Mouse (Mus musculus) olfactory bulb, adult 2 months (tissue): Measurements from ENCODE around the gene Tbr1.

Experiments used
- CTCF ChIP-seq: fragments of 200-500 bp; IDR thresholded peaks from 2 replicates; pipeline ENCODE4 v1.5.1; 2012; ENCODE audit warnings: low read depth, mild to moderate bottlenecking, low read length, moderate library complexity; ENCODE audit not compliant: insufficient read depth
- POLR2A ChIP-seq: fragments of 200-500 bp; IDR thresholded peaks from 2 replicates; pipeline ENCODE4 v1.6.1; 2012; ENCODE audit warnings: mild to moderate bottlenecking, low read depth, low read length, moderate library complexity; ENCODE audit not compliant: insufficient read depth

DNA sequence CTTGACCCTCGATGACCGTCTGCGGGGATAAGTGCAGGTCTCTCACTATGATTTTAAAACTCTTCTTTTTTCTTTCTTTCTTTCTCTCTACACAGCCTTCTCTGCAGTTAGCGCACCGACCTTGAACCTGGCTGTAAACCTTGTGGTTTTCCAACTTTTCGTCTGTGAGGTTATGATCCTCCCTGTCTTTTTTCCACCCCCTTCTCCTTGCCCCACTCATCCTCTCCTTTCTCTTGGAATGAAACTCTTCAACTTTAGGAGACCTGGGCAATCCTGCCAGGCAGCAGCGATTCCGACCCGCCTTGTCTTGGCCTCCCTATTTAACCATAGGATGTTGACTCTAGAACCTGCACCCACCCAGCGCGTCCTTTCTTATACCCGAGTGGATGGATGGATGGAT is 9.8 kb downstream of the Tbr1 start:
- TF ChIP-seq CTCF (no peak), POLR2A (no peak)
